In the genomic region with DNA sequence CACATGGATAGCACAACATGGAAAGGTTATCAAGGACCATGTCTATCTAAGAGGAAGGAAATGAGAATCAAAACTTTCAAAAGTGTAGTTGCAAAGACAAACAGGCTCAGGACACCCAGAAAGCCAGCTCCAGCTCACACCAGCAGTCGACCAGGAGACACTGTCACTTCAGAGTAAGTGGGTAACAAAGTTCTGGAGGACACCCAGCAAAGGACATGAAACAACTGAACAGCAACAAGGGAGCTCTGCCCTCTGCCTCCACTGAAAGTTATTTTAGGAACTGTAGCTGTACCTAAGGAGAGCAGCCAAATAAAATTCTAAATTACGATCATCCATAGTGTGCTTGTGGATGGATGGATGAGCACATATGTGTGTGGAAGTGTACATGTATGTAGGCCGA, we compare ENCODE assay signal across 24 mouse cellular contexts.
"Had no signal": no experiment of that assay in that cellular context is flagged by ENCODE, and none has a peak within 500 bp of the region (broad histone marks: within the 10 kb centered on the region; RNA-seq: fewer than 3 reads in every experiment).

No protein-coding gene starts in this region.

- H3K27ac ChIP-seq: limb, embryonic 10.5 days; limb, embryonic 13.5 days; liver, embryonic 12.5 days; liver, embryonic 15.5 days; lung, embryonic 15.5 days; midbrain, embryonic 10.5 days; midbrain, embryonic 13.5 days; neural tube, embryonic 13.5 days; stomach, embryonic 15.5 days had no signal

- H3K36me3 ChIP-seq: midbrain, embryonic 13.5 days had no signal

- ATAC-seq: liver, embryonic 12.5 days; midbrain, embryonic 13.5 days; midbrain, embryonic 16.5 days had no signal

- H3K4me2 ChIP-seq: limb, embryonic 13.5 days; liver, embryonic 12.5 days; liver, embryonic 15.5 days; lung, embryonic 15.5 days; midbrain, embryonic 13.5 days; neural tube, embryonic 13.5 days; stomach, embryonic 15.5 days had no signal

- DNase-seq: kidney, postnatal 14 days; kidney, postnatal 4 days; liver; lung, adult 18-20 months; lung, postnatal 10 days; lung, postnatal 36 days; retina, postnatal 1 day; right cerebral cortex, postnatal 25 days; spleen, adult 18-20 months; thymus, adult 2 months; thymus, postnatal 14 days; thymus, postnatal 4 days had no signal

- H3K9me3 ChIP-seq: limb, embryonic 10.5 days; limb, embryonic 13.5 days; liver, embryonic 12.5 days; liver, embryonic 15.5 days; lung, embryonic 15.5 days; megakaryocyte, embryonic 14.5 days; midbrain, embryonic 10.5 days; midbrain, embryonic 13.5 days; neural tube, embryonic 13.5 days; stomach, embryonic 15.5 days had no signal

- H3K27me3 ChIP-seq: limb, embryonic 13.5 days; liver, embryonic 12.5 days; liver, embryonic 15.5 days; lung, embryonic 15.5 days; megakaryocyte, embryonic 14.5 days; midbrain, embryonic 13.5 days; neural tube, embryonic 13.5 days; stomach, embryonic 15.5 days had no signal

- H3K9ac ChIP-seq: limb, embryonic 13.5 days; liver, embryonic 12.5 days; liver, embryonic 15.5 days; lung, embryonic 15.5 days; midbrain, embryonic 13.5 days; neural tube, embryonic 13.5 days; stomach, embryonic 15.5 days had no signal

- H3K4me3 ChIP-seq: limb, embryonic 10.5 days; limb, embryonic 13.5 days; liver, embryonic 12.5 days; liver, embryonic 15.5 days; lung, embryonic 15.5 days; megakaryocyte, embryonic 14.5 days; midbrain, embryonic 10.5 days; midbrain, embryonic 13.5 days; myocyte; neural tube, embryonic 13.5 days; stomach, embryonic 15.5 days had no signal
